Mouse (Mus musculus) olfactory bulb, adult 2 months (tissue): ENCODE measurements around the gene Tas2r138.

Source experiments
- CTCF ChIP-seq: fragments of 200-500 bp; IDR thresholded peaks from 2 replicates; pipeline ENCODE4 v1.5.1; 2012; ENCODE audit warnings: low read depth, mild to moderate bottlenecking, low read length, moderate library complexity; ENCODE audit not compliant: insufficient read depth
- POLR2A ChIP-seq: fragments of 200-500 bp; IDR thresholded peaks from 2 replicates; pipeline ENCODE4 v1.6.1; 2012; ENCODE audit warnings: mild to moderate bottlenecking, low read depth, low read length, moderate library complexity; ENCODE audit not compliant: insufficient read depth

- TF ChIP-seq CTCF (no peak), POLR2A (no peak)
Measured at GRCm38 (mm10) chr6:40588346-40588745, 24.8 kb downstream of the Tas2r138 start.
